Mouse (Mus musculus): ENCODE measurements at regions not wholly inside any gene's neighbourhood (a gene's known extent, or its start where the extent isn't known, plus 50 kb on each side); places are given as distances from the start of the nearest gene placed in this dataset.

DNA sequence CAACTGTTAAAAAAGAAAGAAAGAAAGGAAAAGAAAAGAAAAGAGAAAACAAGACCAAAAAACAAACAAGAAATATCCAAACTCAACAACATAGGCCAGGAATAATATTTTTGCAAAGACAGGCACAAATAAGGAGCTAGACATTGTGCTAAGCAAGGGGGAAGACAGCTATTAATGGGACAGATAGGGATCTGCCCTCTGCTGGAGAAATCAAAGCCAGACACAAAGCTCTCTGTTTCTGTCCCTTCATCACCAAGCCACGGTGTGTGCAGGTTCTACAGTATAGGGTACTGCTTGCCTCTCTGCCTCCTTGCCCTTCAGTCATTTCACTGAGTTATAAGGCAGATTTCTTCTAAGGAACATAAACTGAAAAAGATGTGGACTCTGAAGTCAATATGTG is 57.8 kb upstream of the Chchd3 start:
- DNase-seq (ENCODE audit: low read depth), result no peak

DNA sequence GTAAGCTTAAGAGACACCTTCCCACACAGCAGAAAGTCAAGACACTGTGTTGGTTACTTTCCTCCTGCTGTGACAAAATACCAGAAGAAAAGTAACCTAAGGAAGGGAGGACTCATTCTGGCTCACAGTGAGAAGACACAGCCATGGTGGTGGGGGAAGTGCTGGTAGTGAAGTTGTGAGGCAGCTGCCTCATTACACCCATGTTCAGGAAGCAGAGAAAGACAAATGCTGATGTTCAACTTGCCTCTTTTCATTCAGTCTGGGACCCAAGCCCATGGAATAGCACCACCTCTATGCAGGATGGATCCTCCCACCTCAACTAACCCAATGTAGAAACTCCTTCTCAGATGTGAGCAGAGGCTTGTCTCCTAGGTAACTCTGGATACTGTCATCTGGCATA is 60.5 kb upstream of the Chchd3 start:
- DNase-seq (ENCODE audit: low read depth), result no peak

- peak; percentile 10 for DNase-seq (ENCODE audit: low read depth)
These were observed 66.5 kb upstream of the Chchd3 start for GRCm38 (mm10) chr6:33126574-33126973.

DNA sequence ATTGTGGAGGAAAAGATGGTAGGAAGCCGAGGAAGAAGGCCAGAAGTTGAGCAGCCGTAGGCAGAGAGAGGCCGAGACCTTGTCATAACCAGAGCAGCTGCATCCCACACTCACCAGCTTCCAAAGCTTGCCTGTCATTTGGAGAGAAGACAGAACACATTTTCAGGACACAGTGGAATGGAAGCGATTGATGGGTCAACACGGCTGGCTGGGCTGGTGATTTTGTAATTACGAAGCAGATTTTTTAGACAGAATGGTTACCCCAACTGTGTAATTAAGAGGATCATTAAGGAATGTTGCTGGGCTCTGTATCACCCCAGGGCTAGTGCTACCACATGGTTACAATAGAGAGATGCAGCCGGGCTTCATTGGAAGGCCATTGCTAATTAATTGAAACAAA is 76.8 kb upstream of the Chchd3 start:
- no peak for DNase-seq (ENCODE audit: low read depth)

GRCm38 (mm10) chr6:33137823-33138222 is 77.8 kb upstream of the Chchd3 start:
- no peak for DNase-seq (ENCODE audit: low read depth)

DNA sequence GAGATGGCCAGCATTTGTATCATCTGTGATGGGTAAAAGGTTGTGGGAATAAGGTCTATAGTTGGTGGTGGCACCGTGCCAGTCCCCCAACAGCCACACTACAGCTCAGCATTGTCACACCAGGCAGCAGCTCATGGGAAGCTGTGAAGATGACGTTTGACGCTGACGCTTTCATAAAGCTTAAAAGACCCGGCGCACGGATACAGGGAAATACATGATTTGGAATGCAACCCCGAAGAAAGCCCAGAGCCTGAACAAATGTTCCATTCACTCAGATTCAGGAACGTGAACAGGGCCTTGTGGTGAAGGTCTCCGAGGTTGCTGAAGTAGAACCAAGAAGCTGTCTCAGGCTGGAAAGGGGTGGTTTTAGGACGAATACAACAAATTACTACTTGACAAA is 82.4 kb upstream of the Exoc4 start:
- DNase-seq (ENCODE audit: low read depth), result no peak

- no peak for DNase-seq (ENCODE audit: low read depth)
These were observed 75.3 kb upstream of the Exoc4 start for GRCm38 (mm10) chr6:33173606-33174005.

GRCm38 (mm10) chr6:33174616-33175015 is 74.3 kb upstream of the Exoc4 start:
- no peak for DNase-seq (ENCODE audit: low read depth)

GRCm38 (mm10) chr6:33189521-33190246 is 59.2 kb upstream of the Exoc4 start:
- DNase-seq (ENCODE audit: low read depth), result no peak

- DNase-seq (ENCODE audit: low read depth), result no peak
These were observed 55.1 kb upstream of the Exoc4 start for GRCm38 (mm10) chr6:33193823-33194222.

All from gonadal fat pad, adult 2 months (tissue).